Mouse (Mus musculus) embryonic facial prominence, embryonic 13.5 days (tissue): ENCODE results near the gene Fdxr. TPM values are rescaled to one million over a fixed set of nuclear protein-coding genes. Genes with fewer than 3 reads are reported as not detected.

Source experiments
- ATAC-seq: fragments of 200-750 bp; cut with Nextera tagmentation; 2 replicates; pipeline ENCODE4 v1.8.0; 2017; ENCODE audit warnings: low read depth; ENCODE audit not compliant: insufficient number of reproducible peaks, insufficient read depth, low FRiP score, low TSS enrichment
- H3K27ac ChIP-seq: fragments of 300-500 bp; sonication (generic); 2 replicates; pipeline ENCODE4 v1.5.1; 2015; ENCODE audit warnings: moderate library complexity, mild to moderate bottlenecking, inconsistent platforms
- H3K27me3 ChIP-seq: fragments of 300-500 bp; sonication (generic); 2 replicates; pipeline ENCODE4 v1.6.1; 2015; ENCODE audit warnings: mild to moderate bottlenecking, inconsistent platforms
- H3K36me3 ChIP-seq: fragments of 300-500 bp; sonication (generic); 2 replicates; pipeline ENCODE4 v1.6.1; 2015; ENCODE audit warnings: mild to moderate bottlenecking, inconsistent platforms
- H3K4me1 ChIP-seq: fragments of 300-500 bp; sonication (generic); 2 replicates; pipeline ENCODE4 v1.6.1; 2015; ENCODE audit warnings: inconsistent platforms
- H3K4me2 ChIP-seq: fragments of 300-500 bp; sonication (generic); 2 replicates; pipeline ENCODE4 v1.6.1; 2015; ENCODE audit warnings: moderate library complexity, mild to moderate bottlenecking, inconsistent platforms
- H3K4me3 ChIP-seq: fragments of 300-500 bp; sonication (generic); 2 replicates; pipeline ENCODE4 v1.5.1; 2015; ENCODE audit warnings: mild to moderate bottlenecking, inconsistent platforms
- H3K9ac ChIP-seq: fragments of 300-500 bp; sonication (generic); 2 replicates; pipeline ENCODE4 v1.6.1; 2015; ENCODE audit warnings: mild to moderate bottlenecking, inconsistent platforms
- H3K9me3 ChIP-seq: fragments of 300-500 bp; sonication (generic); 2 replicates; pipeline ENCODE4 v1.6.1; 2016; ENCODE audit warnings: inconsistent platforms
- WGBS: fragments of 180-500 bp; shearing (Covaris S2); methylation state at CpG from one replicate; pipeline ENCODE4 v1.1.7; 2015; ENCODE audit warnings: mixed read lengths; 5-methylcytosine and 5-hydroxymethylcytosine counted together
- microRNA-seq: library from miRNA; unstranded; fragments of <30 nt; microRNA quantifications from one replicate; pipeline ENCODE4, GENCODE M21; 2016
- polyA plus RNA-seq: library from polyadenylated mRNA; unstranded; fragments of >200 nt; fragmentation: Nextera tagmentation; extraction: Ambion mirVana; gene quantifications from 2 replicates; pipeline ENCODE4 v1.2.1, GENCODE M21; 2015

Fdxr gene
- polyA plus RNA-seq, 1 experiment from 2014 or later, result 14.5 TPM

DNA sequence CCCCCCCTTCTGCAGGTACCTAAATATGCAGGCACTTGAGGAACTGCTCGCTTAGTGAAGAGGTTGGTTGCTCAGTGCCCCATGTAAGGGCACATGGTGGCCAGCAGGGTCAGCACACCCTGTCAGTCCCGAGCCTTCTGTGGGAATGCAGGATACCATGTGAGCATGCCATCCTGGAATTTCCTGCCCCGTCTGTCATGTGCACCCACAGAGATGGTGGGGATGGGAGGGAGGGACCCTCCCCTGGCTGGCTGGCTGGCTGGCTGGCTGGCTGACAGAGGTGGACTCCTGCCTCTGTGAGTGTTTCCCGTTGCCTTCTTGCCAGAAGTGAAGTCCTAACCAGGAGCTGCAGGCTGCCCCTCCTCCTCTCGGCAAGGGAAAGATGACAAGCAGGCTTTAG, 54.3 kb downstream of the Fdxr start:
- 28% methylated on average over 5 of the region's 5 CpGs for WGBS
- H3K27me3 ChIP-seq, result no peaks in the 10 kb centered on the region
- H3K9me3 ChIP-seq, result no peaks in the 10 kb centered on the region
- peaks cover 39% of the 10 kb centered on the region for H3K4me1 ChIP-seq
- H3K27ac ChIP-seq, result no peak overlapping the region
- H3K4me3 ChIP-seq, result no peak overlapping the region
- ATAC-seq, result no peak
- no peak overlapping the region for H3K4me2 ChIP-seq
- no peak overlapping the region for H3K9ac ChIP-seq
- no peaks in the 10 kb centered on the region; the same call in 1 of the 2 replicates for H3K36me3 ChIP-seq

DNA sequence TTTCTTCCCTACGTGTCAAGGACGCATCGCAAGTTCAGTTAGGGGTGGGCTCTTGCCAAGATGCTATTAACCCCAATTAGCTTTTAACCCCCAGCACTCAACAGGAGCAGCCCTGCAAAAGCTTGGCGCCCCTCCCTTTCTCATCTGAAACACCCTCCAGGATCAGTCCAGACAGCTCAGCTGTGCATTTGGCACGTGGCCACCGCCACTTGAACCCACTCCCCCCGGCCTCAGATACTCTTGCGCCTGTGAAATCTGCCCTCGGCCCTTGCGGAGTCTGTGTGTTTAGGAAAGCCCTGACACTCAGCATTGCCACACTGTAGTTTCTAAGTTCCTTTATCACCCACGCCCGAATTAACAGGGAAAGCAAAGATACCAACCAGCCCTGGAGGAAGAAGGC, 54.8 kb downstream of the Fdxr start:
- no peak for ATAC-seq
- Histone ChIP-seq H3K36me3 (no peaks in the 10 kb centered on the region; the same call in 1 of the 2 replicates), H3K27ac (no peak overlapping the region), H3K4me2 (no peak overlapping the region), H3K4me1 (peaks cover 42% of the 10 kb centered on the region), H3K27me3 (no peaks in the 10 kb centered on the region), H3K9ac (no peak overlapping the region), H3K9me3 (no peaks in the 10 kb centered on the region), H3K4me3 (no peak overlapping the region)
- 45% methylated on average over 12 of the region's 12 CpGs for WGBS

DNA sequence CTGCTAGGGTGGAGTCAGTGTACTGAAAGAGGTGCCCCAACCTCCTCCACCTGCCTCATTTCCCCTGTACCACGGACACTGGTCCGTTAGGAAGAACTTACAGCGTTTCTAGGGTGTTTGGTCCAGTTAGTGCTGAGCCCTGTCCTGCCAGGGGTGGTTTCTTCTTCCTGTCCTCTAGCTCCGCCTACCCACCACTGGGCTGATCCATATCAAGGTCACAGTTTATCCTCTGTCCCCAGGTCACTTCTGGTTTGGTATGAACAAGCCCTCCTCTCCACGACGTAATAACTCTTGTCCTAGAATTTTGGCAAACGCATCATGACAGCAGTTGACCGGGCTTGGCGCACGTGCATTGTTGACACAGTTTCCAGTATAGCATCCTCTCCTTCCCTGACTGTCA, 57.2 kb downstream of the Fdxr start:
- H3K27ac ChIP-seq, result no peak overlapping the region
- 87% methylated on average over 10 of the region's 10 CpGs for WGBS
- H3K9ac ChIP-seq, result no peak overlapping the region
- H3K27me3 ChIP-seq, result no peaks in the 10 kb centered on the region
- no peaks in the 10 kb centered on the region for H3K9me3 ChIP-seq
- H3K4me3 ChIP-seq, result no peak overlapping the region
- no peak overlapping the region for H3K4me2 ChIP-seq
- H3K36me3 ChIP-seq, result no peaks in the 10 kb centered on the region
- ATAC-seq, result no peak
- peaks cover 35% of the 10 kb centered on the region for H3K4me1 ChIP-seq

- 57% methylated on average over 9 of the region's 9 CpGs for WGBS
- no peak for ATAC-seq
- H3K4me1 ChIP-seq, result peaks cover 35% of the 10 kb centered on the region
- H3K9ac ChIP-seq, result no peak overlapping the region
- H3K36me3 ChIP-seq, result no peaks in the 10 kb centered on the region
- no peak overlapping the region for H3K4me3 ChIP-seq
- H3K27me3 ChIP-seq, result no peaks in the 10 kb centered on the region
- H3K9me3 ChIP-seq, result no peaks in the 10 kb centered on the region
- H3K4me2 ChIP-seq, result no peak overlapping the region
- no peak overlapping the region for H3K27ac ChIP-seq
Measured at GRCm38 (mm10) chr11:115219263-115219662, 57.6 kb downstream of the Fdxr start.

Small RNA genes lying within 50 kb of the gene (microRNA-seq; reads per million reads assigned to microRNA genes)
- not detected for gene Gm25837

Other genes with a start within 250 kb of the Fdxr start
- not detected in 2 replicates for gene Cd300ld5, start 239.3 kb downstream of the Fdxr start, polyA plus RNA-seq
- not detected in 2 replicates for gene Cd300ld3, start 228.6 kb downstream of the Fdxr start, polyA plus RNA-seq
- gene Cd300e, start 214.9 kb downstream of the Fdxr start, polyA plus RNA-seq, result not detected in 2 replicates
- gene Rab37, start 185.6 kb downstream of the Fdxr start, polyA plus RNA-seq, result 0.89 and 0.98 TPM in 2 replicates
- gene Cd300lf, start 143.1 kb downstream of the Fdxr start, polyA plus RNA-seq, result 0.38 and 0.56 TPM in 2 replicates
- gene Slc9a3r1, start 113.7 kb downstream of the Fdxr start, polyA plus RNA-seq, result 28.3 and 36.0 TPM in 2 replicates
- gene Tmem104, start 89.6 kb downstream of the Fdxr start, polyA plus RNA-seq, result 11.9 and 13.9 TPM in 2 replicates
- gene Nat9, start 89.2 kb downstream of the Fdxr start, polyA plus RNA-seq, result 21.2 and 23.9 TPM in 2 replicates
- gene Grin2c, start 9.8 kb downstream of the Fdxr start, polyA plus RNA-seq, result not detected in 2 replicates
- gene Fads6, start 20.6 kb upstream of the Fdxr start, polyA plus RNA-seq, result 0.31 and 0.43 TPM in 2 replicates
- 0.20 TPM in 1 of 2 replicates, not detected in the other for gene Otop2, start 30.1 kb upstream of the Fdxr start, polyA plus RNA-seq
- not detected in 2 replicates for gene Ush1g, start 45.0 kb upstream of the Fdxr start, polyA plus RNA-seq
- gene Otop3, start 57.7 kb upstream of the Fdxr start, polyA plus RNA-seq, result 0.14 TPM in 1 of 2 replicates, not detected in the other
- 4.0 and 6.2 TPM in 2 replicates for gene Hid1, start 90.7 kb upstream of the Fdxr start, polyA plus RNA-seq
- 12.3 and 14.1 TPM in 2 replicates for gene Cdr2l, start 104.9 kb upstream of the Fdxr start, polyA plus RNA-seq
- gene Mrpl58, start 126.7 kb upstream of the Fdxr start, polyA plus RNA-seq, result 173 and 181 TPM in 2 replicates
- 880 and 943 TPM in 2 replicates for gene Atp5h, start 142.9 kb upstream of the Fdxr start, polyA plus RNA-seq
- gene Kctd2, start 143.1 kb upstream of the Fdxr start, polyA plus RNA-seq, result 9.6 and 17.5 TPM in 2 replicates
- 0.14 TPM in 1 of 2 replicates, not detected in the other for gene Trim80, start 163.5 kb upstream of the Fdxr start, polyA plus RNA-seq
- gene Slc16a5, start 185.4 kb upstream of the Fdxr start, polyA plus RNA-seq, result 0.17 and 0.44 TPM in 2 replicates
- gene Armc7, start 198.6 kb upstream of the Fdxr start, polyA plus RNA-seq, result 11.6 and 11.9 TPM in 2 replicates
- gene Nt5c, start 214.8 kb upstream of the Fdxr start, polyA plus RNA-seq, result 77.2 and 85.3 TPM in 2 replicates
- gene Jpt1, start 237.3 kb upstream of the Fdxr start, polyA plus RNA-seq, result 566 and 584 TPM in 2 replicates